Mouse (Mus musculus): ENCODE results near the gene Cmtm8. TPM values are rescaled to one million over a fixed set of nuclear protein-coding genes. Genes with fewer than 3 reads are reported as not detected.
A peak's percentile ranks its signal among the peaks of the same experiment; 100 is the strongest.

Cmtm8 gene
- polyA plus RNA-seq, 1 experiment from 2014 or later, result 6.1 TPM

- WGBS, result 78% methylated on average over 11 of the region's 11 CpGs
- ATAC-seq (ENCODE audit: low FRiP score, low TSS enrichment), result no peak
- H3K9ac ChIP-seq (replicated peaks; ENCODE audit: low read length), result no peak overlapping the region
- no peak overlapping the region for H3K27ac ChIP-seq (replicated peaks; ENCODE audit: low read depth, low read length)
- H3K9me3 ChIP-seq (ENCODE audit: control insufficient read depth, low read length), result no peaks in the 10 kb centered on the region
- no peaks in the 10 kb centered on the region for H3K27me3 ChIP-seq (ENCODE audit: control insufficient read depth, insufficient read depth, low read length)
- no peaks in the 10 kb centered on the region for H3K36me3 ChIP-seq (ENCODE audit: control insufficient read depth, insufficient read depth, low read length)
- no peaks in the 10 kb centered on the region for H3K4me1 ChIP-seq (ENCODE audit: control insufficient read depth, insufficient read depth, low read length)
- no peak for DNase-seq
- no peak overlapping the region for H3K4me3 ChIP-seq (replicated peaks; ENCODE audit: low read depth, low read length)
- no peak overlapping the region for H3K4me2 ChIP-seq (ENCODE audit: low read length)
These were observed 11.4 kb upstream of the Cmtm8 start for GRCm38 (mm10) chr9:114855327-114855726.

DNA sequence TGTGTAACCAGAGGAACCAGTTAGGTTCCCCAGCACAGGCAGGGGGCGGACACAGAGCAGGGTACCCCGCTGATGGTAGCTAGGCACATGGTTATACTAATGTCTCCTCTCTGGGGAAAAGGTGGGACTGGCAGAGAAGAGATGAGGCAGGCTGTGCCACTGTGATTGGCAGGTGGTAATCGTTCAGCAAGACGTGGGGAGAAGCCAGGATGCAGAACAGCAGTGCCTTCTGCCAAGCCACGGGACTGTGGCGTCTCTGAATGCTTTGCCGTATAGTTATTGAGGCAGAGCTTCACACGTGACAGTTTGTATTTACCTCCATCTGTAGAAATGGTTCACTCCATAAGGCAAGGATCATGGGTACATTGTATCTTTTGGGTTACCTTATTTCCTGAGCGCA lies 10.7 kb upstream of the Cmtm8 start:
- Histone ChIP-seq H3K4me2 (ENCODE audit: low read length) (no peak overlapping the region), H3K27ac (replicated peaks; ENCODE audit: low read depth, low read length) (no peak overlapping the region), H3K4me1 (ENCODE audit: control insufficient read depth, insufficient read depth, low read length) (no peaks in the 10 kb centered on the region), H3K9me3 (ENCODE audit: control insufficient read depth, low read length) (no peaks in the 10 kb centered on the region), H3K27me3 (ENCODE audit: control insufficient read depth, insufficient read depth, low read length) (no peaks in the 10 kb centered on the region), H3K9ac (replicated peaks; ENCODE audit: low read length) (no peak overlapping the region), H3K36me3 (ENCODE audit: control insufficient read depth, insufficient read depth, low read length) (no peaks in the 10 kb centered on the region), H3K4me3 (replicated peaks; ENCODE audit: low read depth, low read length) (no peak overlapping the region)
- no peak for ATAC-seq (ENCODE audit: low FRiP score, low TSS enrichment)
- 75% methylated on average over 9 of the region's 9 CpGs for WGBS
- DNase-seq, result no peak

DNA sequence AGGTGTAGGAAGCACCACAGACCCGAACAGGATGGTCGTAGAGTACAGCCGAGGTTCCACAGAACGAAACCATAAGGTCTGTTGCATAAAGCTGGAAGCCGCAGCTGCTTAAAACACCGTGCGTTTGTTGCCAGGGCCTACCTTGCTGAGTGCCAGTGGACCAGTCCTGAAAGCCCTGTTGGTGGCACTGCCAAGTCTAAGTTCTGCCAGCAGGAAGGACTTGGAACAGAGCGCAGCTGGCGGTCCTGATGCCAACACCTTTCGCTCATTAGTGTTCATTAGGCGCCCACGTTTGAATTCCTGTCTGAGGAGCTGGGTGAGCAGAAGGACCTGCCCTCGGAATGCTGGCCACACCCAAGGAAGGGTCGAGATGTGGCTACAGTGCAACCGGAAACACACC lies 9.4 kb upstream of the Cmtm8 start:
- no peaks in the 10 kb centered on the region for H3K9me3 ChIP-seq (ENCODE audit: control insufficient read depth, low read length)
- H3K36me3 ChIP-seq (ENCODE audit: control insufficient read depth, insufficient read depth, low read length), result no peaks in the 10 kb centered on the region
- WGBS, result 88% methylated on average over 15 of the region's 15 CpGs
- H3K9ac ChIP-seq (replicated peaks; ENCODE audit: low read length), result no peak overlapping the region
- no peaks in the 10 kb centered on the region for H3K27me3 ChIP-seq (ENCODE audit: control insufficient read depth, insufficient read depth, low read length)
- H3K4me1 ChIP-seq (ENCODE audit: control insufficient read depth, insufficient read depth, low read length), result no peaks in the 10 kb centered on the region
- H3K27ac ChIP-seq (replicated peaks; ENCODE audit: low read depth, low read length), result no peak overlapping the region
- H3K4me3 ChIP-seq (replicated peaks; ENCODE audit: low read depth, low read length), result no peak overlapping the region
- H3K4me2 ChIP-seq (ENCODE audit: low read length), result no peak overlapping the region
- DNase-seq (no peak), ATAC-seq (ENCODE audit: low FRiP score, low TSS enrichment) (no peak)

GRCm38 (mm10) chr9:114851419-114852190 lies 7.6 kb upstream of the Cmtm8 start:
- no peak for ATAC-seq (ENCODE audit: low FRiP score, low TSS enrichment)
- 82% methylated on average over 8 of the region's 8 CpGs for WGBS
- no peaks in the 10 kb centered on the region for H3K9me3 ChIP-seq (ENCODE audit: control insufficient read depth, low read length)
- H3K27me3 ChIP-seq (ENCODE audit: control insufficient read depth, insufficient read depth, low read length), result no peaks in the 10 kb centered on the region
- H3K27ac ChIP-seq (replicated peaks; ENCODE audit: low read depth, low read length), result no peak overlapping the region
- no peaks in the 10 kb centered on the region for H3K4me1 ChIP-seq (ENCODE audit: control insufficient read depth, insufficient read depth, low read length)
- no peaks in the 10 kb centered on the region for H3K36me3 ChIP-seq (ENCODE audit: control insufficient read depth, insufficient read depth, low read length)
- H3K4me2 ChIP-seq (ENCODE audit: low read length), result no peak overlapping the region
- no peak overlapping the region for H3K4me3 ChIP-seq (replicated peaks; ENCODE audit: low read depth, low read length)
- DNase-seq, result no peak
- no peak overlapping the region for H3K9ac ChIP-seq (replicated peaks; ENCODE audit: low read length)

- Histone ChIP-seq H3K27me3 (ENCODE audit: control insufficient read depth, insufficient read depth, low read length) (peaks cover 9% of the 10 kb centered on the region; the same call in 1 of the 2 replicates), H3K4me1 (ENCODE audit: control insufficient read depth, insufficient read depth, low read length) (peaks cover 5% of the 10 kb centered on the region; the same call in 1 of the 2 replicates), H3K4me2 (ENCODE audit: low read length) (peak overlapping the region; percentile 99), H3K27ac (replicated peaks; ENCODE audit: low read depth, low read length) (no peak overlapping the region), H3K9ac (replicated peaks; ENCODE audit: low read length) (peak overlapping the region; percentile 53), H3K9me3 (ENCODE audit: control insufficient read depth, low read length) (no peaks in the 10 kb centered on the region), H3K4me3 (replicated peaks; ENCODE audit: low read depth, low read length) (peak overlapping the region; percentile 58), H3K36me3 (ENCODE audit: control insufficient read depth, insufficient read depth, low read length) (no peaks in the 10 kb centered on the region)
- peak; percentile 48; the same call in 1 of the 2 replicates for ATAC-seq (ENCODE audit: low FRiP score, low TSS enrichment)
- WGBS, result under 1% methylated on average over 40 of the region's 40 CpGs
- DNase-seq, result peak; percentile 65
These were observed 331 bp downstream of the Cmtm8 start for GRCm38 (mm10) chr9:114843634-114844016.

DNA sequence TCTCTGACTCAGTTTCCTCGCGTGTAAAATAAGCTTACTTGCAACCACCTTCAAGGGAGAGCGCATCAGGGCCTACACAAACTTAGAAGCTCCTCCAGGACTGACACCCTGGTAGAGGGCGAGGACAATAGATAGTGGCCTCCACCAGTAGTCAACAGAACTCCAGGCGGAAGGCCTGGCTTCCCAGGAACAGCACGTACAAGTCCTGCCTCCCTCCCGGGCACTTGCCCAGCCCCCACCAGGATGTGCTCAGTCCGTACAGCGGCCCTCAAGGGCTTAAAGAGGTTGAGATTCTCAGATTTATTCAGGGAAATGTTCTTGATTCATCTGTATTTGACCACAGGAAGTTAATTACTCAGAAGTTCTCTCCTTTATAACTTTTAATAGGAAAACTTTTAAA lies 1.1 kb downstream of the Cmtm8 start:
- Histone ChIP-seq H3K4me2 (ENCODE audit: low read length) (peak overlapping the region; percentile 99; the same call in 1 of the 2 replicates), H3K36me3 (ENCODE audit: control insufficient read depth, insufficient read depth, low read length) (no peaks in the 10 kb centered on the region), H3K27ac (replicated peaks; ENCODE audit: low read depth, low read length) (no peak overlapping the region), H3K9ac (replicated peaks; ENCODE audit: low read length) (no peak overlapping the region), H3K9me3 (ENCODE audit: control insufficient read depth, low read length) (no peaks in the 10 kb centered on the region), H3K27me3 (ENCODE audit: control insufficient read depth, insufficient read depth, low read length) (peaks cover 9% of the 10 kb centered on the region; the same call in 1 of the 2 replicates), H3K4me3 (replicated peaks; ENCODE audit: low read depth, low read length) (no peak overlapping the region; the same call in 1 of the 2 replicates), H3K4me1 (ENCODE audit: control insufficient read depth, insufficient read depth, low read length) (peaks cover 5% of the 10 kb centered on the region; the same call in 1 of the 2 replicates)
- WGBS, result 22% methylated on average over 9 of the region's 9 CpGs
- DNase-seq, result no peak
- ATAC-seq (ENCODE audit: low FRiP score, low TSS enrichment), result no peak

GRCm38 (mm10) chr9:114842269-114842668 lies 1.7 kb downstream of the Cmtm8 start:
- Histone ChIP-seq H3K36me3 (ENCODE audit: control insufficient read depth, insufficient read depth, low read length) (no peaks in the 10 kb centered on the region), H3K27ac (replicated peaks; ENCODE audit: low read depth, low read length) (no peak overlapping the region), H3K4me1 (ENCODE audit: control insufficient read depth, insufficient read depth, low read length) (peaks cover 5% of the 10 kb centered on the region; the same call in 1 of the 2 replicates), H3K9ac (replicated peaks; ENCODE audit: low read length) (no peak overlapping the region), H3K4me3 (replicated peaks; ENCODE audit: low read depth, low read length) (no peak overlapping the region), H3K27me3 (ENCODE audit: control insufficient read depth, insufficient read depth, low read length) (peaks cover 9% of the 10 kb centered on the region; the same call in 1 of the 2 replicates), H3K4me2 (ENCODE audit: low read length) (no peak overlapping the region), H3K9me3 (ENCODE audit: control insufficient read depth, low read length) (no peaks in the 10 kb centered on the region)
- no peak for ATAC-seq (ENCODE audit: low FRiP score, low TSS enrichment)
- 82% methylated on average over 7 of the region's 7 CpGs for WGBS
- no peak for DNase-seq

DNA sequence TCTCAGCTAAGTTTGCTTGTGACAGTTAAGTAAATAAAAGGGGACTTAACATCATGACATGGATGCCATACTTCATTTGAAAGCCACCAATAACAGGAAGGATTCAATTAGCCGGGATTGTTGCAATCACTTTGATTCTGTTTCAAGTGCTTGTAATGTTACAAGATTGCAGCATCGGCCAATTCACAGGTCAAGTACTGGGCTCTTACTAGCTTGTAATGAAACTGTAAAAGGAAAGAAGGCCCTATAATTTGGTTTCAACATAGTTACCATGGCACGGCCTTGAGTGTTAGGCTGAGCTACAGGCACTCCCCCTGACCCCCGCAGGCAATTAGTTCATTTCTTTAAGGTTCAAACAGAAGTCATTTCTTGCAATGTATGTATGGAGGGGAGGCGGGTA lies 5.1 kb downstream of the Cmtm8 start:
- Histone ChIP-seq H3K4me3 (replicated peaks; ENCODE audit: low read depth, low read length) (no peak overlapping the region), H3K9me3 (ENCODE audit: control insufficient read depth, low read length) (no peaks in the 10 kb centered on the region), H3K27me3 (ENCODE audit: control insufficient read depth, insufficient read depth, low read length) (peaks cover 9% of the 10 kb centered on the region; the same call in 1 of the 2 replicates), H3K4me2 (ENCODE audit: low read length) (no peak overlapping the region), H3K9ac (replicated peaks; ENCODE audit: low read length) (no peak overlapping the region), H3K27ac (replicated peaks; ENCODE audit: low read depth, low read length) (no peak overlapping the region), H3K36me3 (ENCODE audit: control insufficient read depth, insufficient read depth, low read length) (no peaks in the 10 kb centered on the region), H3K4me1 (ENCODE audit: control insufficient read depth, insufficient read depth, low read length) (no peaks in the 10 kb centered on the region)
- DNase-seq (no peak), ATAC-seq (ENCODE audit: low FRiP score, low TSS enrichment) (no peak)
- 90% methylated on average over 5 of the region's 5 CpGs for WGBS

DNA sequence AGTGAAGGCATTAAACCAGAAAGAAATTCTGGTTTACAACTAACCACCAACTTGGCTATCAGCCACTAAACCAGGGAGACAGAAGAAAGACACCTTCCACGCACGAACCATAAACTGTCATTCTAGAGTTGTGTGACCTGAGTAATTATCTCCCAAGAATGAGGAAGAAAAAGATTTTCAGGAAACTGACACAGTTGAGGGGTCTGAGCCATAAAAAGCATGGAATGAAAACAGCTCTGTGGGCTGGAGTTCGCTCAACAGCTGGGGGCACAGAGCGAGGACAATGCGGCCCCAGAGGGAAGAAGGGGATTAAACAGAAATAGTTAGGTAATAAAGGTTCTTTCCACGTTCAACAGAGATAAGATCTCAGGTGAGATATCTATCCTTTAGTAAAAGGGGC lies 12.4 kb downstream of the Cmtm8 start:
- Histone ChIP-seq H3K36me3 (ENCODE audit: control insufficient read depth, insufficient read depth, low read length) (no peaks in the 10 kb centered on the region), H3K9ac (replicated peaks; ENCODE audit: low read length) (no peak overlapping the region), H3K27ac (replicated peaks; ENCODE audit: low read depth, low read length) (no peak overlapping the region), H3K4me3 (replicated peaks; ENCODE audit: low read depth, low read length) (no peak overlapping the region), H3K4me1 (ENCODE audit: control insufficient read depth, insufficient read depth, low read length) (no peaks in the 10 kb centered on the region), H3K4me2 (ENCODE audit: low read length) (no peak overlapping the region), H3K9me3 (ENCODE audit: control insufficient read depth, low read length) (no peaks in the 10 kb centered on the region), H3K27me3 (ENCODE audit: control insufficient read depth, insufficient read depth, low read length) (no peaks in the 10 kb centered on the region)
- 65% methylated on average over 6 of the region's 6 CpGs for WGBS
- ATAC-seq (ENCODE audit: low FRiP score, low TSS enrichment), result no peak
- DNase-seq, result no peak
